Mouse (Mus musculus): ENCODE data around the gene Cep135. TPM values are rescaled to one million over a fixed set of nuclear protein-coding genes. Genes with fewer than 3 reads are reported as not detected.

Gene Cep135
- polyA plus RNA-seq, 1 experiment from 2014 or later: 3.8 TPM

GRCm38 (mm10) chr5:76649897-76650296 lies 61.4 kb downstream of the Cep135 start:
- Histone ChIP-seq H3K27ac (ENCODE audit: low read length) (no peak overlapping the region), H3K4me3 (ENCODE audit: low read depth, low read length) (no peak overlapping the region), H3K9me3 (ENCODE audit: low read length) (no peaks in the 10 kb centered on the region), H3K4me2 (replicated peaks; ENCODE audit: low read depth, low read length) (no peak overlapping the region), H3K9ac (replicated peaks; ENCODE audit: low read depth) (no peak overlapping the region), H3K4me1 (ENCODE audit: insufficient read depth, low read depth, low read length) (no peaks in the 10 kb centered on the region), H3K36me3 (ENCODE audit: insufficient read depth, low read length) (no peaks in the 10 kb centered on the region), H3K27me3 (replicated peaks; ENCODE audit: insufficient read depth, low read length) (no peaks in the 10 kb centered on the region)
- no peak for DNase-seq (ENCODE audit: low spot score)
- 48% methylated on average over 4 of the region's 4 CpGs for WGBS
- no peak for TF ChIP-seq CTCF (IDR thresholded peaks at IDR 0.05)
- no peak for TF ChIP-seq EP300 (IDR thresholded peaks at IDR 0.05)
- no peak for ATAC-seq

GRCm38 (mm10) chr5:76651151-76651725 lies 62.7 kb downstream of the Cep135 start:
- H3K9ac ChIP-seq (replicated peaks; ENCODE audit: low read depth): no peak overlapping the region
- no peak overlapping the region for H3K27ac ChIP-seq (ENCODE audit: low read length)
- TF ChIP-seq CTCF (IDR thresholded peaks at IDR 0.05): no peak
- no peak for TF ChIP-seq EP300 (IDR thresholded peaks at IDR 0.05)
- DNase-seq (ENCODE audit: low spot score) (no peak), ATAC-seq (no peak)
- no peaks in the 10 kb centered on the region for H3K9me3 ChIP-seq (ENCODE audit: low read length)
- H3K4me1 ChIP-seq (ENCODE audit: insufficient read depth, low read depth, low read length): no peaks in the 10 kb centered on the region
- no peaks in the 10 kb centered on the region for H3K36me3 ChIP-seq (ENCODE audit: insufficient read depth, low read length)
- H3K4me2 ChIP-seq (replicated peaks; ENCODE audit: low read depth, low read length): no peak overlapping the region
- no peaks in the 10 kb centered on the region for H3K27me3 ChIP-seq (replicated peaks; ENCODE audit: insufficient read depth, low read length)
- 67% methylated on average over 5 of the region's 5 CpGs for WGBS
- no peak overlapping the region for H3K4me3 ChIP-seq (ENCODE audit: low read depth, low read length)

- 89% methylated on average over 2 of the region's 2 CpGs for WGBS
- H3K9me3 ChIP-seq (ENCODE audit: low read length): no peaks in the 10 kb centered on the region
- TF ChIP-seq EP300 (IDR thresholded peaks at IDR 0.05): no peak
- TF ChIP-seq CTCF (IDR thresholded peaks at IDR 0.05): no peak
- H3K27ac ChIP-seq (ENCODE audit: low read length): no peak within 1 kb of the TSS
- peak within 1 kb of the TSS; percentile 67 for H3K4me3 ChIP-seq (ENCODE audit: low read depth, low read length)
- 0 out of 2 replicates have a peak, but pooled peaks cover 4% of the 10 kb centered on the region for H3K27me3 ChIP-seq (replicated peaks; ENCODE audit: insufficient read depth, low read length)
- DNase-seq (ENCODE audit: low spot score): no peak
- peak within 1 kb of the TSS; percentile 100 for H3K4me2 ChIP-seq (replicated peaks; ENCODE audit: low read depth, low read length)
- no peak within 1 kb of the TSS for H3K9ac ChIP-seq (replicated peaks; ENCODE audit: low read depth)
- no peak for ATAC-seq
- no peaks in the 10 kb centered on the region for H3K4me1 ChIP-seq (ENCODE audit: insufficient read depth, low read depth, low read length)
- no peaks in the 10 kb centered on the region for H3K36me3 ChIP-seq (ENCODE audit: insufficient read depth, low read length)
Observed at GRCm38 (mm10) chr5:76656212-76656611, 67.7 kb downstream of the Cep135 start, which contains the start of gene C530008M17Rik. TSS of gene C530008M17Rik (plus strand) at chr5:76656512.

GRCm38 (mm10) chr5:76657245-76658083 lies 69.0 kb downstream of the Cep135 start:
- 0 out of 2 replicates have a peak, but pooled peaks cover 4% of the 10 kb centered on the region for H3K27me3 ChIP-seq (replicated peaks; ENCODE audit: insufficient read depth, low read length)
- ATAC-seq (peak; percentile 95), DNase-seq (ENCODE audit: low spot score) (peak; percentile 51)
- H3K36me3 ChIP-seq (ENCODE audit: insufficient read depth, low read length): no peaks in the 10 kb centered on the region
- H3K4me3 ChIP-seq (ENCODE audit: low read depth, low read length): peak overlapping the region; percentile 67
- H3K9ac ChIP-seq (replicated peaks; ENCODE audit: low read depth): peak overlapping the region; percentile 41; the same call in 1 of the 2 replicates
- 1% methylated on average over 60 of the region's 80 CpGs for WGBS
- H3K4me2 ChIP-seq (replicated peaks; ENCODE audit: low read depth, low read length): peak overlapping the region; percentile 100
- H3K27ac ChIP-seq (ENCODE audit: low read length): no peak overlapping the region
- no peaks in the 10 kb centered on the region for H3K9me3 ChIP-seq (ENCODE audit: low read length)
- no peak for TF ChIP-seq EP300 (IDR thresholded peaks at IDR 0.05)
- TF ChIP-seq CTCF (IDR thresholded peaks at IDR 0.05): peak; percentile 45
- H3K4me1 ChIP-seq (ENCODE audit: insufficient read depth, low read depth, low read length): no peaks in the 10 kb centered on the region

- peak; percentile 7 for DNase-seq (ENCODE audit: low spot score)
- no peak overlapping the region for H3K27ac ChIP-seq (ENCODE audit: low read length)
Observed at GRCm38 (mm10) chr5:76658084-76658934, 69.8 kb downstream of the Cep135 start.

More at GRCm38 (mm10) chr5:76658084-76658934, 69.8 kb downstream of the Cep135 start:
- no peaks in the 10 kb centered on the region for H3K9me3 ChIP-seq (ENCODE audit: low read length)
- peak overlapping the region; percentile 41; the same call in 1 of the 2 replicates for H3K9ac ChIP-seq (replicated peaks; ENCODE audit: low read depth)
- H3K4me3 ChIP-seq (ENCODE audit: low read depth, low read length): peak overlapping the region; percentile 67
- 0 out of 2 replicates have a peak, but pooled peaks cover 4% of the 10 kb centered on the region for H3K27me3 ChIP-seq (replicated peaks; ENCODE audit: insufficient read depth, low read length)
- ATAC-seq: peak; percentile 70
- H3K4me2 ChIP-seq (replicated peaks; ENCODE audit: low read depth, low read length): peak overlapping the region; percentile 100
- H3K36me3 ChIP-seq (ENCODE audit: insufficient read depth, low read length): no peaks in the 10 kb centered on the region
- 4% methylated on average over 32 of the region's 38 CpGs for WGBS
- no peak for TF ChIP-seq EP300 (IDR thresholded peaks at IDR 0.05)
- no peak for TF ChIP-seq CTCF (IDR thresholded peaks at IDR 0.05)
- H3K4me1 ChIP-seq (ENCODE audit: insufficient read depth, low read depth, low read length): no peaks in the 10 kb centered on the region

Data from lung, postnatal 0 days (tissue).